ENCODE assay signal across 9 mouse cellular contexts in genomic region chr4:150798783-150799530, GRCm38 (mm10). TPM values are rescaled to one million over a fixed set of nuclear protein-coding genes. Genes with fewer than 3 reads are reported as not detected.
DNase-seq lines count a peak whose midpoint lies in the region; ATAC-seq lines count a peak whose summit lies in the region.
"Had no signal": no experiment of that assay in that cellular context is flagged by ENCODE, and none has a peak within 500 bp of the region (broad histone marks: within the 10 kb centered on the region; RNA-seq: fewer than 3 reads in every experiment).

No protein-coding gene starts in this region.

- no peaks in the 10 kb centered on the region for H3K9me3 ChIP-seq in limb, embryonic 15.5 days
- no peaks in the 10 kb centered on the region for H3K9me3 ChIP-seq in midbrain, embryonic 13.5 days
- H3K9me3 ChIP-seq: neural tube, embryonic 13.5 days had no signal

- no peak overlapping the region for H3K9ac ChIP-seq in limb, embryonic 15.5 days
- no peak overlapping the region for H3K9ac ChIP-seq in midbrain, embryonic 13.5 days (replicated peaks)
- H3K9ac ChIP-seq: neural tube, embryonic 13.5 days had no signal

- WGBS in limb, embryonic 15.5 days, result 14% methylated on average over 13 of the region's 13 CpGs
- WGBS in midbrain, embryonic 13.5 days, result 61% methylated on average over 13 of the region's 13 CpGs

- ATAC-seq in hematopoietic stem cell, adult 5-6 weeks (replicated peaks in 1 of 2; ENCODE audit: insufficient read depth in 1 of 2, low FRiP score in 2 of 2, low TSS enrichment in 1 of 2, low read depth in 1 of 2, poor library complexity in 2 of 2, severe bottlenecking in 2 of 2), result peak; percentile 50 to 83; a peak in 3 of 4 replicates
- ATAC-seq in limb, embryonic 15.5 days (ENCODE audit: insufficient number of reproducible peaks, low FRiP score, low TSS enrichment, low read depth), result no peak
- ATAC-seq in midbrain, embryonic 13.5 days, result no peak

- DNase-seq in thymus, postnatal 0 days (ENCODE audit: low spot score), result peak; percentile 21
- no peak for DNase-seq in thymus, postnatal 36 days
- peak; percentile 51 for DNase-seq in c-Kit-positive CD71-negative TER-119-negative erythroid progenitor cells, embryonic 14.5 days (ENCODE audit: low read depth)
- DNase-seq in skeletal muscle tissue, adult 2 months (ENCODE audit: low read depth, low spot score), result peak; percentile 74
- DNase-seq in spleen, adult 12 weeks (ENCODE audit: low spot score), result no peak

- H3K27me3 ChIP-seq in limb, embryonic 15.5 days, result no peaks in the 10 kb centered on the region
- H3K27me3 ChIP-seq in midbrain, embryonic 13.5 days, result no peaks in the 10 kb centered on the region
- H3K27me3 ChIP-seq: neural tube, embryonic 13.5 days had no signal

- no peak overlapping the region for H3K4me2 ChIP-seq in limb, embryonic 15.5 days
- no peak overlapping the region for H3K4me2 ChIP-seq in midbrain, embryonic 13.5 days (replicated peaks)
- H3K4me2 ChIP-seq: neural tube, embryonic 13.5 days had no signal

- no peak overlapping the region for H3K4me3 ChIP-seq in limb, embryonic 15.5 days
- H3K4me3 ChIP-seq in midbrain, embryonic 13.5 days (replicated peaks), result no peak overlapping the region
- H3K4me3 ChIP-seq: neural tube, embryonic 13.5 days had no signal

- peak overlapping the region; percentile 60 for H3K27ac ChIP-seq in limb, embryonic 15.5 days
- H3K27ac ChIP-seq in midbrain, embryonic 13.5 days, result no peak overlapping the region

- no peaks in the 10 kb centered on the region for H3K36me3 ChIP-seq in limb, embryonic 15.5 days
- H3K36me3 ChIP-seq in midbrain, embryonic 13.5 days, result no peaks in the 10 kb centered on the region
- H3K36me3 ChIP-seq: neural tube, embryonic 13.5 days had no signal

- H3K4me1 ChIP-seq in limb, embryonic 15.5 days, result peaks cover 30% of the 10 kb centered on the region
- H3K4me1 ChIP-seq in midbrain, embryonic 13.5 days (replicated peaks), result peaks cover 18% of the 10 kb centered on the region

RNA-seq across cellular contexts. Expression of gene Errfi1, which starts 54.8 kb away (rescaled TPM):
- polyA plus RNA-seq in thymus, postnatal 0 days (2015; fragmentation: Nextera tagmentation; extraction: Ambion mirVana), result 15.7 and 16.7 TPM in 2 replicates
- 2.1 and 2.5 TPM in 2 replicates for total RNA-seq in hematopoietic stem cell, adult 5-6 weeks (2017)
- polyA plus RNA-seq in limb, embryonic 15.5 days (2015; fragmentation: Nextera tagmentation; extraction: Ambion mirVana), result 29.4 and 31.4 TPM in 2 replicates
- 18.7 and 20.1 TPM in 2 replicates for polyA plus RNA-seq in midbrain, embryonic 13.5 days (2015; fragmentation: Nextera tagmentation; extraction: Ambion mirVana)

Comparison
In these comparisons a context has a peak if more than half of its experiments do, and no peak if none do; other contexts are left out.
1. DNase-seq: peak in thymus, postnatal 0 days (single experiment), c-Kit-positive CD71-negative TER-119-negative erythroid progenitor cells, embryonic 14.5 days (single experiment) and skeletal muscle tissue, adult 2 months (single experiment); none in thymus, postnatal 36 days (0 of 2) and spleen, adult 12 weeks (single experiment).
2. ATAC-seq: peak in hematopoietic stem cell, adult 5-6 weeks (2 of 2); none in limb, embryonic 15.5 days (single experiment) and midbrain, embryonic 13.5 days (single experiment).